In genomic region chr19:56997164-56997599, GRCm38 (mm10) we compare ENCODE assay signal across 8 mouse cellular contexts. TPM values are rescaled to one million over a fixed set of nuclear protein-coding genes. Genes with fewer than 3 reads are reported as not detected.
DNase-seq lines count a peak whose midpoint lies in the region; ATAC-seq lines count a peak whose summit lies in the region.

No protein-coding gene starts in this region.

- peak; percentile 51 for DNase-seq in adrenal gland, adult 2 months
- DNase-seq in adrenal gland, postnatal 4 days (ENCODE audit: low spot score in 2 of 2): no peak
- DNase-seq in heart, postnatal 14 days: peak; percentile 22 to 25
- DNase-seq in kidney, postnatal 4 days: peak; percentile 83 to 89
- no peak for DNase-seq in c-Kit-positive CD71-positive TER-119-positive erythroid progenitor cells, embryonic 14.5 days (ENCODE audit: low spot score)
- DNase-seq in cerebellum, postnatal 36 days: no peak

- H3K4me3 ChIP-seq in embryonic facial prominence, embryonic 13.5 days: peak overlapping the region; percentile 12; the same call in 1 of the 2 replicates
- 0 out of 2 replicates have a peak overlapping the region, but pooled peaks have one; percentile 4 for H3K4me3 ChIP-seq in midbrain, embryonic 12.5 days

- no peaks in the 10 kb centered on the region for H3K36me3 ChIP-seq in embryonic facial prominence, embryonic 13.5 days
- H3K36me3 ChIP-seq in midbrain, embryonic 12.5 days: no peaks in the 10 kb centered on the region

- H3K27ac ChIP-seq in embryonic facial prominence, embryonic 13.5 days: peak overlapping the region; percentile 89
- peak overlapping the region; percentile 39; the same call in 1 of the 2 replicates for H3K27ac ChIP-seq in midbrain, embryonic 12.5 days (replicated peaks)

- H3K27me3 ChIP-seq in embryonic facial prominence, embryonic 13.5 days: no peaks in the 10 kb centered on the region
- H3K27me3 ChIP-seq in midbrain, embryonic 12.5 days: peaks cover 2% of the 10 kb centered on the region; the same call in 1 of the 2 replicates

- no peaks in the 10 kb centered on the region for H3K9me3 ChIP-seq in embryonic facial prominence, embryonic 13.5 days
- no peaks in the 10 kb centered on the region for H3K9me3 ChIP-seq in midbrain, embryonic 12.5 days

- peak; percentile 75 for ATAC-seq in embryonic facial prominence, embryonic 13.5 days (ENCODE audit: insufficient number of reproducible peaks, insufficient read depth, low FRiP score, low TSS enrichment, low read depth)
- ATAC-seq in midbrain, embryonic 12.5 days (ENCODE audit: low FRiP score, low read depth): peak; percentile 63; the same call in 1 of the 2 replicates

- H3K4me1 ChIP-seq in embryonic facial prominence, embryonic 13.5 days: peaks cover 56% of the 10 kb centered on the region
- H3K4me1 ChIP-seq in midbrain, embryonic 12.5 days: peaks cover 17% of the 10 kb centered on the region

- H3K4me2 ChIP-seq in embryonic facial prominence, embryonic 13.5 days: peak overlapping the region; percentile 48
- H3K4me2 ChIP-seq in midbrain, embryonic 12.5 days (replicated peaks): peak overlapping the region; percentile 41

- intact Hi-C loops in heart, postnatal 14 days (cut with DNase I): no loop called here

- under 1% methylated on average over 10 of the region's 10 CpGs for WGBS in embryonic facial prominence, embryonic 13.5 days
- 8% methylated on average over 10 of the region's 10 CpGs for WGBS in midbrain, embryonic 12.5 days

- H3K9ac ChIP-seq in embryonic facial prominence, embryonic 13.5 days: no peak overlapping the region
- no peak overlapping the region for H3K9ac ChIP-seq in midbrain, embryonic 12.5 days (replicated peaks)

RNA-seq across cellular contexts. Expression of gene Afap1l2, which starts 10.8 kb away (rescaled TPM):
- 10 to 100 TPM; 22.7 to 29.7 TPM for total RNA-seq in adrenal gland, adult 2 months (2021)
- polyA plus RNA-seq in adrenal gland, adult 2 months (2012; rRNA removed): 4.5 and 5.6 TPM in 2 replicates
- 10 to 100 TPM; 20.5 to 20.6 TPM for total RNA-seq in adrenal gland, postnatal 4 days (2021)
- polyA plus RNA-seq in embryonic facial prominence, embryonic 13.5 days (2015; fragmentation: Nextera tagmentation; extraction: Ambion mirVana): 8.1 and 9.3 TPM in 2 replicates
- total RNA-seq in heart, postnatal 14 days (2021): 1 to 10 TPM; 7.5 to 9.1 TPM
- 3.8 and 4.9 TPM in 2 replicates for polyA plus RNA-seq in midbrain, embryonic 12.5 days (2016; fragmentation: Nextera tagmentation; extraction: Ambion mirVana)

Comparison
In these comparisons a context has a peak if more than half of its experiments do, and no peak if none do; other contexts are left out.
1. DNase-seq: peak in adrenal gland, adult 2 months (single experiment), heart, postnatal 14 days (2 of 2) and kidney, postnatal 4 days (2 of 2); none in adrenal gland, postnatal 4 days (0 of 2), c-Kit-positive CD71-positive TER-119-positive erythroid progenitor cells, embryonic 14.5 days (single experiment) and cerebellum, postnatal 36 days (0 of 2).